Mouse (Mus musculus) erythroblast, embryonic 14.5 days (primary cell): ENCODE measurements around the gene Krtap4-1.

ENCODE experiments used
- GATA1 ChIP-seq: IDR thresholded peaks from 2 replicates; pipeline ENCODE4 v1.6.1; 2012; ENCODE audit warnings: low read length, inconsistent platforms, mixed read lengths
- TAL1 ChIP-seq: IDR thresholded peaks from 3 replicates; pipeline ENCODE4 v1.6.1; 2012; ENCODE audit warnings: low read length, inconsistent platforms, mixed read lengths

DNA sequence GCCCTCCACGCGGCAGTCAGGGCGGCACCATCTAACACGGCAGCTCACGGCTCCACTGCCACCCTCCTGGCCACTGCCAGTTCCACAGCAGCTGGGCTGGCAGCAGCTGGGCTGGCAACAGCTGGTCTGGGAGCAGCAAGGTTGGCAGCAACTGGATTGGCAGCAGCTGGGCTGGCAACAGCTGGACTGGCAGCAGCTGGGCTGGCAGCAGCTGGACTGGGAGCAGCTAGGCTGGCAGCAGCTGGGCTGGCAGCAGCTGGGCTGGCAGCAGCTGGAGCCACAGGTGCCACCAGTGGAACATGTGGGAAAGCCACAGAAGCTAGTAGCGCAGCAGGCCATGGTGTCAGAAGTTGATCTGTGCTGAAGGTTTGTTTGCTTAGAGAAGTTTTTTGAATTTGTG, 37.1 kb downstream of the Krtap4-1 start, which contains the start of gene Krtap1-3:
- TF ChIP-seq GATA1 (no peak), TAL1 (no peak)
